Mouse (Mus musculus) thymus, postnatal 10 days (tissue): ENCODE measurements around the gene 5730522E02Rik.
"Not testable (repeated sequence)": the region's sequence is repeated elsewhere in the genome, so short reads cannot be mapped to it uniquely, and the experiment has no call there.

Source experiments
- DNase-seq, 2 experiments: peaks; one replicate each; pipeline ENCODE4 v3.0.0; 2021; ENCODE audit warnings: low spot score in 2 of 2

The 5730522E02Rik gene

GRCm38 (mm10) chr11:26210582-26211180 is at the start of gene 5730522E02Rik:
TSS of gene 5730522E02Rik (minus strand) at chr11:26210763.
- peak in 1 of 2 experiments; percentile 9 for DNase-seq

GRCm38 (mm10) chr11:26236540-26236939 is 26.0 kb upstream of the 5730522E02Rik start:
- no peak for DNase-seq

- DNase-seq: no peak
These were observed 19.3 kb upstream of the 5730522E02Rik start for GRCm38 (mm10) chr11:26229895-26230294.

GRCm38 (mm10) chr11:26213643-26214042 is 3.1 kb upstream of the 5730522E02Rik start:
- DNase-seq: not testable (repeated sequence)

- peak; percentile 39 to 53 for DNase-seq
These were observed 567 bp downstream of the 5730522E02Rik start for GRCm38 (mm10) chr11:26209811-26210581.

- no peak for DNase-seq
These were observed 7.1 kb downstream of the 5730522E02Rik start for GRCm38 (mm10) chr11:26203466-26203865.

- no peak for DNase-seq
These were observed 7.7 kb downstream of the 5730522E02Rik start for GRCm38 (mm10) chr11:26202842-26203241.

- DNase-seq: no peak
These were observed 8.8 kb downstream of the 5730522E02Rik start for GRCm38 (mm10) chr11:26201778-26202097.

- peak; percentile 30 to 70 for DNase-seq
These were observed 9.4 kb downstream of the 5730522E02Rik start for GRCm38 (mm10) chr11:26200970-26201777.

- no peak for DNase-seq
These were observed 15.1 kb downstream of the 5730522E02Rik start for GRCm38 (mm10) chr11:26195468-26195867.

- DNase-seq: no peak
These were observed 23.2 kb downstream of the 5730522E02Rik start for GRCm38 (mm10) chr11:26187231-26187967.

GRCm38 (mm10) chr11:26170572-26170971 is 40.0 kb downstream of the 5730522E02Rik start:
- no peak for DNase-seq

- no peak for DNase-seq
These were observed 43.0 kb downstream of the 5730522E02Rik start for GRCm38 (mm10) chr11:26167609-26167971.

- no peak for DNase-seq
These were observed 43.5 kb downstream of the 5730522E02Rik start for GRCm38 (mm10) chr11:26166966-26167608.

GRCm38 (mm10) chr11:26164651-26165259 is 45.8 kb downstream of the 5730522E02Rik start:
- no peak for DNase-seq

GRCm38 (mm10) chr11:26161354-26161753 is 49.2 kb downstream of the 5730522E02Rik start:
- DNase-seq: no peak

GRCm38 (mm10) chr11:26159033-26159432 is 51.5 kb downstream of the 5730522E02Rik start:
- DNase-seq: no peak

GRCm38 (mm10) chr11:26140024-26140423 is 70.5 kb downstream of the 5730522E02Rik start:
- no peak for DNase-seq

GRCm38 (mm10) chr11:26138013-26138412 is 72.5 kb downstream of the 5730522E02Rik start:
- DNase-seq: no peak

GRCm38 (mm10) chr11:26130911-26131310 is 79.7 kb downstream of the 5730522E02Rik start:
- DNase-seq: no peak

GRCm38 (mm10) chr11:26129054-26129453 is 81.5 kb downstream of the 5730522E02Rik start:
- DNase-seq: no peak
